Mouse (Mus musculus) gastrocnemius, postnatal 4 days (tissue): ENCODE measurements around the gene Kcne4. TPM values are rescaled to one million over a fixed set of nuclear protein-coding genes. Genes with fewer than 3 reads are reported as not detected.
"Not testable (repeated sequence)": the region's sequence is repeated elsewhere in the genome, so short reads cannot be mapped to it uniquely, and the experiment has no call there.

Experiments
- DNase-seq, 2 experiments: peaks; one replicate each; pipeline ENCODE4 v3.0.0; 2021 to 2022; ENCODE audit warnings: low spot score in 2 of 2, mixed read lengths in 2 of 2
- long read RNA-seq, 2 experiments: library from polyadenylated mRNA; stranded (forward); transcript quantifications; one replicate each; pipeline ENCODE4 v2.0.0; 2021
- total RNA-seq, 2 experiments: library from RNA; stranded (reverse); gene quantifications; 2 replicates each; pipeline ENCODE4 v1.2.3; 2021

Kcne4 gene
- total RNA-seq = 1 to 10 TPM; 5.6 to 6.6 TPM
- long read RNA-seq, experiment 1, partial matches to known transcripts = 2 of 4 reads
- long read RNA-seq, experiment 1, other reads (novel, unspliced or antisense) = 0 of 4 reads
- long read RNA-seq, experiment 2, transcript Kcne4-201 (2 exons, 2,657 nt) = major isoform, 6 of 7 reads
- long read RNA-seq, experiment 2, partial matches to known transcripts = 1 of 7 reads
- long read RNA-seq, experiment 2, other reads (novel, unspliced or antisense) = 0 of 7 reads

DNA sequence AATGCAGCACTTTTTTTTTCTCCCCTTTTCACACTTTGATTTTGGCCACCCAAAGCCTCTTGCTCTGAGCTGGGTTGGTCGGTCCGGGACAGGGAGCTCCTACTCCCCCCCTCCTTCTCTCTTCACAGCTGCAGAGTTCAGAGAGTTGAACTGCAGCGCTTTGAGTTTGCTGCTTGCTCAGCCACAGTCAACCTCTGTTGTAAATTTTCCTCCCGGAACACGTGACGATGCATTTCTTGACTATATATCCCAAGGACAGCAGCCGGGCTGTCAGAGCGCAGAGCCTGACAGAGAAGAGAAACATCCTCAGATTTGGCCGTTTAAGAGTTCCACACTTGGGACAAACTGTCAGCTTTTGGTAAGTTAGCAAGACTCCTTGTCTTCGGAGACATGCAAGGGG, at the start of gene Kcne4:
TSS of gene Kcne4 (plus strand) at position 120 of the 400 bp plus-strand sequence.
- DNase-seq = peak in 1 of 2 experiments; percentile 23

DNA sequence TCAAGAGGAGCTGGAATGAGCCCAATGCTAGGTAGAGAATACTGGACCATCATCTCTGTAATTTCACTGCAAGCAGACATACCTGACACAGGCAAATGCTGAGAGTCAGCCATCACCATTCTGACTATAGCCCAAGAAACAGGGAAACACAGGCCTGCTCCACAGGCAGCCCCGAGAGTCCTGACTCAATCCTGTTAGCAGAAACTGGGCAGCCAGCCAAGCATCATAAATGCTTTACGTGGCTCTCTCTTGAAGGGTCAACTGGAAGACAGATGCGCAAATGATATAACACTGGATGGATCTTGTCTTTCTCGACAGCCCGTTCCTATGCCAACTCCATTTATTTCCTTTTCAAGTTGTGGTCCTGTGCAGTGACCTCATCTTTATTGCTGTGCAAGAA, 34.7 kb upstream of the Kcne4 start:
- DNase-seq = peak; percentile 23 to 61

- not testable (repeated sequence) for DNase-seq
Measured at GRCm38 (mm10) chr1:78784936-78785335, 31.6 kb upstream of the Kcne4 start.

DNA sequence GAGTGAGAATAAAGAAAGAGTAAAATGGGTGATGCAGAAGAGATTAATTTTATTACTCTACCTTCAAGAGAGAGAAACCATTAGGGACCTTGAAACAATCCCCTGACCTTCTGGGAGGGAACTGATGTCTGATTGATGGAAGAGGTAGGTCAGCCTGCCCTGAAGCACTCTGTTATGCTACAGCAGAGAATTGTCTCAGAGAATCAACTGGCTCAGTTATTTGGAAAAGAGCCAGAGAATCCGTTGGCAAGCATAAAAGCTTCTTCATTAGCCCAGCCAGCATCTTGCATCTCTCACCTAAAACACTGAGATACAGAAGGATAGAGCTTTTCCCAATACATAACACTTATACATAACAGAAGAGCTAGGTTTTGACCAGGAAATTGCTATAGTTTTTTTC, 26.8 kb upstream of the Kcne4 start:
- DNase-seq = no peak

DNA sequence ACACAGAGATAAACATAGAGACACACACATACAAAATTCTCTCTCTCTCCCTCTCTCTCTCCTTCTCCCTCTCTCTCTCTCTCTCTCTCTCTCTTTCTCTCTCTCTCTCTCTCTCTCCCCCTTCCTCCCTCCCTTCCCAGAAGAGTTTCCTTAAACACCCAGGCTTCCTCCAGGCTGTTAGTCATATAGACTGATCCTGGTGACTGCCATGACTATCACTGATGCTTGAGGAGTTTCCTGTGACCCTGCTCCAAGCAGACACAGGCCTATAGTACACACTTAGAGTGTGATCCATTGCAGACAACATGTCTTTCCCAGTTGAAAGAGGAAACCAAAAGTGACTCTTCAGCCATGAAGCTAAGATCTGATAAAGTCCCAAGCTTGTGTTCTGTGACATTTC, 9.1 kb upstream of the Kcne4 start:
- DNase-seq = no peak

DNA sequence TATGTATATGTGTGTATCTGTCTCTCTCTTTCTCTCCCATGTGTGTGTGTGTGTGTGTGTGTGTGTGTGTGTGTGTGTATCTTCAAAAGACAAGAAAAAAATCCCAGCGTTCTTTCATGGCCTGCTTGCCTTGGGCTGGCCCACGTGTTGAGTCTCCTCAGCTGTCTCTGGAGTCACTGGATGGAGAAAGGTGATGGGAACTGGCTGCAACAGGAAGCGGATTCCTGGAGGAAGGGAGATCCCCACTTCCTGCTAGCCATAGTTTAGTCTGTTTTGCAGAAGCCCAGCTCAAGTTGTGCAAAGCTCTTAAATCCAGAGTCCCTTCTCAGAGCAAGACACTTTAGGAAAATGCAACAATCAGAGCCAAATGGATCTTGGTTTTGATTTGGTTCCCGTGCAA, 6.7 kb upstream of the Kcne4 start:
- no peak for DNase-seq

DNA sequence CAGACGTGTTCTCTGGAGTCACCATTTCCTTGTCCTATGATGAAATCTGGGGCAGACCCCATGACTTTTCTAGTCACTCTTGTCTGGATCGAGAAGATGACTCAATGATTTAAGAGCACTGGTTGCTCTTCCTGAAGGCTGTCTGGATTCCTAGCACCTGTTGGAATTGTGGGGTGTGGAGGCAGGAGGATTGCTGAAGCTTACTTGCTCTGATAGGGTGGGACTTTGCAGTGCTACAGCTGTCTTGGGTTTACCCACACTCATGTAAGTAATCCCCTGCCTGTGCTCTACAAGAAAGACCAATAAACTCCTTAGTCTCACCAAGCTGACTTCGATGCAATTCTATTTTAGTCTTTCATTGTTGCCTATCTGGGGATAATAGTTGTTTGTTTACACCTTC, 5.7 kb upstream of the Kcne4 start:
- no peak for DNase-seq

DNA sequence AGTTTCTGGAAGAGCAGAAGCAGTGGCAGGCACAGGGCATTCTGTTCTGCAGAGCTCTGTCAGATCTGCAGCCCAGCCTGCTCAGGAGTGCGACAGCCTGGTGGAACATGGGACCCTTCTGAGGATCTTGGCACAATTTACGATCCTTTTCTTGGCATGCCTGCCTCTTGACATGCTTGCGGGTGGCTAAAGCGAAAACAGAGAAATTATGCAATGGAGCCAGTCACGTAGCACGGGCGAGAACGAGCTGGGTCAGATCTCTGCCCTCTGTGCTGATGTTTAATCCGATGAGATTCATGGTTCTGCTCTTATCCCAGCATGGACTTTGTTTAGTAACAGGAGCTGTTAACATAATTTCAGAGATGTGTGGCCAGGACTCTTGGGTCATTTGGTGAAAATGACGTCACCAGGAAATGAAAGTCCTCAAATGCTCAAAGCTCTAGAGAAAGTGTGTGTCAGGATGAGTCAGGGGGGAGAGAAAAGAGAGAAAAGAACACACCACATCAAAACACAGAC, 4.5 kb upstream of the Kcne4 start:
- DNase-seq = no peak

DNA sequence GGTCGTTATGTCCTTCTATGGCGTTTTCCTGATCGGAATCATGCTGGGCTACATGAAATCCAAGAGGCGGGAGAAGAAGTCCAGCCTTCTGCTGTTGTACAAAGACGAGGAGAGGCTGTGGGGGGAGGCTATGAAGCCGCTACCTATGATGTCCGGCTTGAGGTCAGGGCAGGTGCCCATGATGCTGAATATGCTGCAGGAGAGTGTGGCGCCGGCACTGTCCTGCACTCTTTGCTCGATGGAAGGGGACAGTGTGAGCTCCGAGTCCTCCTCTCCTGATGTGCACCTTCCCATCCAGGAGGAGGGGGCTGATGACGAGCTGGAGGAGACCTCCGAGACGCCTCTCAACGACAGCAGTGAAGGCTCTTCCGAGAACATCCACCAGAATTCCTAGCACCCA, 1.2 kb downstream of the Kcne4 start:
- no peak for DNase-seq

DNA sequence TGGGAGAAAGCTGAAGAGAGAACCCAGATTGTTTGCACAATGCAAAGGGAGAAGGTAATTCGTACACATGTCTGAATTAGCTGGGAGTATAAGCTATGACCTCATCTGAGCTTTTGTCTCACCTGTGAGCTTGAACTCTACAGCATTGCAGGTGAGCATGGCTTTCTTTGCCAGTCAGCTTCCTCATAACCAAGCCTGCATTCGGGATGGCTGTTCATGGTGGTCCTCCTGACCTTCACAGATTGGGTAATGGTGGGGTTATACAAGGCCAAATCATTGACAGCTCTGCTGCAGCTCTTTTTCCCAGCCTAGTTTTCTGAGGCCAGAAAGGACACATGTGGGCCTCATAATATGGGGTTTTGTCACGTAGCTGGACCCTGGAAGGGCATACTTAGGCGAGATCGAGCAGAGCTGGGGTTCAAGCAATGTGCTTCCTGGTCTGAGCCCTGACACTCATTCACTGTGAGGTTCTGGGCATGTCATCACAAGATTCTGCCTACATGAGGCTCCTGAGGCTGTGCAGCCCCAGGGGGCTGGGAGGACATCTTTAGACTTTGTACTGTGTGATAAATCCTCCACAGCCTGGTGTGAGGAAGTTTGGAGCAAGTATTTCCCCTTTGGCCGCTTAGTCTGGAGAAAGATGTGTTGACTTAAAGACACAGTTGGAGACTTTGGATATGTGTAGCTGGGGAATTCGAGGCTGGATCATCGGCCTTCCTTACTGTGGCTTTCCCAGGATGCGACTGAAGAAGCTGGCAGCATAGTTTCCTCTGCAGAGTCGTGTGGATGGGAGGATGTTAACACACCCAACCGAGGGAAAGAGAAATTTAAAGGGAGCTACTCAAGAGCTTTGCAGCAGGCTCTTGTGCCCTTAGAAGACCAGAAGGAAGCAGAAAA, 2.3 kb downstream of the Kcne4 start:
- DNase-seq = peak in 1 of 2 experiments; percentile 28

DNA sequence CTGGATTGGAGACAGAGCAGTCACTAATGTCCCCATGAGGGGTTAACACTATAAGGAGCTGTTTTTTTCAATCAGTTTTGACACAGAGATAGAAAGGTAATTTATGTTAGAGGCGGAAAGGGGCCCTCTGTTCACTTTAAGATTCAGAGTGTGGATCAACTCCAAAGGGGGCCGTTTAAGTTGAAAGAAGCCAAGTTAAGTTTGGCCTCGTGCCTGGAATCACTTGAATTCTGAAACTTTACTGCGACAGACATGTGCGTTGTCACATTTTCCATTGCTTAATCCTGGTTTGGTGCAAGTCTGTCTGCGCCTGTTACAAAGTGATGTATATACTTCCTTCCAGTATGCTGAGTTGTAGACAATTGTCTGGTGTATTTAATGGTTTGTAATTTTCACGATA, 3.0 kb downstream of the Kcne4 start:
- peak in 1 of 2 experiments; percentile 65 for DNase-seq

DNA sequence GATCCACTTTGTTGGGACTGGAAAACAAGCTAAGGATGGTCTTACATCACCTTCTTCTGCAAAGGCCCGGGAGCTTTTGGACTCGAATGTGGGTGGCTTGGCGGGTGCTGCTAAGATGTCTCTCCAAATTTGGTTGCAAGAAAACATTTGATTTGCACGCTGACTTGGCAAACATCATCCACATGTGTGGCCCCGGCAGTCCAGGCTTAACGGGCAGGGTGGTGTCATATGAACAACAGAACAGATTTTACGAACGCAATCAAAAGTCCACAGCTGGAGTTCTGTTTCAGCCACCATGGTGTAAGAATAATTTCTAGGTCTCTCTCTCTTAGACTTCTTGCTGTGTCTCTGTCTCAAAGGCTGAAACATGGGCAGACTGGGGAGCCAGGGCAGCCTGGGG, 3.6 kb downstream of the Kcne4 start:
- peak in 1 of 2 experiments; percentile 59 for DNase-seq

- peak in 1 of 2 experiments; percentile 11 for DNase-seq
Measured at GRCm38 (mm10) chr1:78821111-78821510, 4.6 kb downstream of the Kcne4 start.

DNA sequence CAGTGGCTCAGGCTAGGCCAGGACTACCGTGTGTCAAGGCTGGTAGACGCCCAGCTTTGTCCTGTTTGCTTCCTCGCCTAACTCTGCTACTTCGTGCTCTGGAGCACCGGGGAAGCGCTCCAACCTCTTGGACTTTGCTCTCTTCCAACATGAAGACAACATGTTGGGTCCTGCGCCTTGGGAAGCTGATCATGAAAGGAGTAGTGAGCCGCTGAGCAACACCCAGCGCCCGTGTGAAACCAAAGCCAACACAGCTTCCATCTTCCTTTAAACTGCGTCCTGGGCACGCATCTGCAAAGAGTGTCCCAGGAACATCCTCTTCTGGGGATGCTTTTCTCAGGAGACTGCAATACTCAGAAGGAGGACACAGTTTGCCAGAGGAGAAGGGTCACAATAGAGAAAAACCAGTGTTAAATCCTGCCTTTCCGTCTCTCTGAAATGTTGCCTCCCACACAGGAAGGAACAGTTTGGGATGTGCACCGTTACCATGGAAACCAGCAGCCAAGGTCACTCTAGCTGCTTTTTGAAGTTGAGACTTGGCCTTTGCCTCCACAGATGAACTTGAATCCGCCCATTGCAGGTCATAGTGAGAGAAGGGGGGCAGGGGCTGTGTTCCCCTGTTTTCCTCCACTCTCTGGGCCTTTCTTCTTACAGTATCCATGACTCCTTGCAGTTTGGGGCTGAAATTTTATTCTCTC, 5.3 kb downstream of the Kcne4 start:
- DNase-seq = peak in 1 of 2 experiments; percentile 8

GRCm38 (mm10) chr1:78825246-78825645, 8.7 kb downstream of the Kcne4 start:
- no peak for DNase-seq

DNA sequence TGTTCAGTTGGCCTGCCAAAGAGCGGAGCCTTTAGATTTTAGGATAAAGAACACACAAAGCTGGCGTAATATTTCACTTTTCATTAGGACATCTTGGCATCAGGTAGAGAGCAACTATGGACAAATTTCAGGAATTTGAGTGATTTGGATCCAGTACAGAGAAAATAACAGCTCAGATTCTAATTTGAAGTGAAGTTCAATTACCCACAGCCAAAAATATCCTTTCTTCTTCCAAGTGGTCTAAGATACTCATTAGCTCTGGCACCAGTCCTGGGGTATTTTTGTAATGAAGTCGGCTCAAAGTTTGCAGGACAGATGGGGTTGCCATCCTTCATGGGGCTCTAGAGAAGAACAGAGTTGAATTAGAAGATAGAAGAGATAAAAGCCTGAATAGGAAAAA, 21.9 kb downstream of the Kcne4 start:
- DNase-seq = no peak

- DNase-seq = no peak
Measured at GRCm38 (mm10) chr1:78840769-78841168, 24.2 kb downstream of the Kcne4 start.

DNA sequence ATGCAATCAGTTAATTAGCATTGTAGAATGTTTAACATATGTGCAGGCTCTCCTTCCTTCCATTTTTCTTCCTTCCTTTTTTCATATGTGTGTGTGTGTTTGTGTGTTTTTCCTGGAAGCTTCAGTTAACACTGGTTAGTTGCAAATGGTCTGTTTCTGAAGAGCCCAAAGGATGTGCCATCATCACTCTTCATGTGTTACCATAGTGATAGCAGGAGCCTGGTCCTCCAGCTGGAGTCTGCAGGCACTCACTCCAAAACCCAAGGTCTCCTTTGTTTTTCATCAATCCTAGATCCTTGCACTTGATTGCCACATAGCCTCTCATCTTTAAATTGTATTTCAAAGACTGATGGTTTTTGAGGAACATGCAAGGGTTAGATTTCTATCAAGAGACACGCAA, 29.1 kb downstream of the Kcne4 start:
- DNase-seq = no peak

- DNase-seq = peak in 1 of 2 experiments; percentile 32
Measured at GRCm38 (mm10) chr1:78846471-78846870, 29.9 kb downstream of the Kcne4 start.

DNA sequence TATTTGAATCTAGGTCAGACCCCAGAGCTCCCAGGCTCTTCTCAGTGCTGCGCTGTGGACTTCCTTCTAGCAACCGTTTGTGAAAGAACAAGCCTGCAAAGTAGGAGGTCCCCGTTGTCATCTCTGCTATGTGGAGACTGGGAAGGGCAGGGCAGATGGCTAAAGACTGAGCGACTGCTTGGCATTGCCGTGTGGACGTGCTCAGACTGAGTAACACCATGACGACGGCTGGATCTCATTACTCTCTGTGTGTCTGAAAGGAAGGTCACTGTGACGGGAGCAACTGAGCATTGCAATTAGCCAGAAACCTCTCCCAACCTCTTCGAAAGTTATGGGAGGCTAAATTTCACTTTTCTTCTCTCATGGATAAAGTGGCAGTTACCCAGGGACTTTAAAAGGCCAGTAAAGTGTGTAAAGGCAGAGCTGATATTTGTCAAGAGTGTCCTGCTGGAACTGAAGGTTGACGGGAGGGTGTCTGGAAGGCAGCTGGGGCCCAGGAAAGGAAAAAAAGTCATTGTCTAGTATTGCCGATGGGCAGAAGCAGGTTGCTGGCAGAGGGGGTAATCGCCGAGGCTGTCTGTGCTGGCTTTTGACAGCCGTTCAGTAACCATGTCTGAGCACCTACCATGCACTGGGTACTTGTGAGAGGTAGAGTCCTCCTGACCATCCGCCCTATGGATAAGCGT, 36.0 kb downstream of the Kcne4 start:
- DNase-seq = peak in 1 of 2 experiments; percentile 18

GRCm38 (mm10) chr1:78853094-78853445, 36.5 kb downstream of the Kcne4 start:
- no peak for DNase-seq
